In the genomic region with DNA sequence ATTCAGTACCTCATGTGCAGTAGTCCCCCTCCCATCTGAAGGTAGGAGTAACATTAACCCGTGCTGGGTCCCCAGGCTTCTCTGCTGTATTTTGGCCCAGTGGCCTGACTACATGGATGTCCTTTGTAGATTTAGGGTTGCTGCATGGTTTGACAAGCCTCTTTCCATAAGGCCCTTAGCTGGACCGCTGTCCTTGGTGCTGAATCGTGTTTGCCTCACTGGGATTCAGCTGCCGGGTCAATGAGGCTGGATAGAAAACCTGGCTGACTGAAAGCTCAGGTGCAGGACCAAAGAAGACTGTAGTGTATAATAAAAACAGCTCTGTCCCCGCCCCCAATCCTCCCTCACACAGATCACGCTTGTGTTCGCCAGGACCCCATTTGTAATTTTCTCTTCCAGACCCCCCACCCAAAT, we compare ENCODE assay signal across 8 mouse cellular contexts. TPM values are rescaled to one million over a fixed set of nuclear protein-coding genes. Genes with fewer than 3 reads are reported as not detected.
DNase-seq lines count a peak whose midpoint lies in the region; ATAC-seq and TF ChIP-seq lines count a peak whose summit lies in the region.

No protein-coding gene starts in this region.

- no peaks in the 10 kb centered on the region for H3K9me3 ChIP-seq in lung, postnatal 0 days (ENCODE audit: low read length)
- H3K9me3 ChIP-seq in heart, embryonic 10.5 days: no peaks in the 10 kb centered on the region
- H3K9me3 ChIP-seq in kidney, embryonic 16.5 days (ENCODE audit: low read length): no peaks in the 10 kb centered on the region
- H3K9me3 ChIP-seq in liver, embryonic 11.5 days (ENCODE audit: control insufficient read depth, low read length): no peaks in the 10 kb centered on the region

- TF ChIP-seq CTCF in lung, postnatal 0 days (IDR thresholded peaks at IDR 0.05): no peak
- TF ChIP-seq CTCF in lung, adult 2 months (IDR thresholded peaks at IDR 0.05; ENCODE audit: insufficient read depth, low read length): no peak

- H3K36me3 ChIP-seq in lung, postnatal 0 days (ENCODE audit: insufficient read depth, low read length): no peaks in the 10 kb centered on the region
- no peaks in the 10 kb centered on the region for H3K36me3 ChIP-seq in heart, embryonic 10.5 days
- no peaks in the 10 kb centered on the region for H3K36me3 ChIP-seq in kidney, embryonic 16.5 days (ENCODE audit: insufficient read depth, low read length)
- H3K36me3 ChIP-seq in liver, embryonic 11.5 days (ENCODE audit: control insufficient read depth, insufficient read depth, low read length): no peaks in the 10 kb centered on the region

- no peaks in the 10 kb centered on the region for H3K27me3 ChIP-seq in lung, postnatal 0 days (replicated peaks; ENCODE audit: insufficient read depth, low read length)
- no peaks in the 10 kb centered on the region for H3K27me3 ChIP-seq in heart, embryonic 10.5 days (ENCODE audit: insufficient read depth, poor library complexity, severe bottlenecking)
- H3K27me3 ChIP-seq in kidney, embryonic 16.5 days (ENCODE audit: insufficient read depth, low read length): no peaks in the 10 kb centered on the region
- H3K27me3 ChIP-seq in liver, embryonic 11.5 days (replicated peaks; ENCODE audit: control insufficient read depth, insufficient read depth, low read length): no peaks in the 10 kb centered on the region

- H3K9ac ChIP-seq in lung, postnatal 0 days (replicated peaks; ENCODE audit: low read depth): no peak overlapping the region
- no peak overlapping the region for H3K9ac ChIP-seq in kidney, embryonic 16.5 days (replicated peaks; ENCODE audit: low read length)
- no peak overlapping the region for H3K9ac ChIP-seq in liver, embryonic 11.5 days (ENCODE audit: low read depth, low read length)

- H3K4me2 ChIP-seq in lung, postnatal 0 days (replicated peaks; ENCODE audit: low read depth, low read length): no peak overlapping the region
- H3K4me2 ChIP-seq in kidney, embryonic 16.5 days (replicated peaks; ENCODE audit: low read depth, low read length): no peak overlapping the region
- no peak overlapping the region for H3K4me2 ChIP-seq in liver, embryonic 11.5 days

- no peak for ATAC-seq in lung, postnatal 0 days
- peak; percentile 93 for ATAC-seq in kidney, embryonic 16.5 days (ENCODE audit: low FRiP score, low TSS enrichment)
- ATAC-seq in liver, embryonic 11.5 days (replicated peaks; ENCODE audit: low FRiP score): 0 out of 2 replicates have a peak, but pooled peaks have one; percentile 20

- H3K4me3 ChIP-seq in lung, postnatal 0 days (ENCODE audit: low read depth, low read length): no peak overlapping the region
- no peak overlapping the region for H3K4me3 ChIP-seq in lung, adult 2 months (replicated peaks; ENCODE audit: extremely low read depth, low read depth, low read length)
- H3K4me3 ChIP-seq in heart, embryonic 10.5 days: no peak overlapping the region
- no peak overlapping the region for H3K4me3 ChIP-seq in kidney, embryonic 16.5 days (ENCODE audit: low read length)
- H3K4me3 ChIP-seq in liver, embryonic 11.5 days (ENCODE audit: low read depth, low read length): no peak overlapping the region

- H3K4me1 ChIP-seq in lung, postnatal 0 days (ENCODE audit: insufficient read depth, low read depth, low read length): no peaks in the 10 kb centered on the region
- no peaks in the 10 kb centered on the region for H3K4me1 ChIP-seq in lung, adult 2 months (ENCODE audit: control insufficient read depth, insufficient read depth, low read length)
- no peaks in the 10 kb centered on the region for H3K4me1 ChIP-seq in heart, embryonic 10.5 days
- no peaks in the 10 kb centered on the region for H3K4me1 ChIP-seq in kidney, embryonic 16.5 days (ENCODE audit: insufficient read depth, low read length)
- no peaks in the 10 kb centered on the region for H3K4me1 ChIP-seq in liver, embryonic 11.5 days (replicated peaks; ENCODE audit: control insufficient read depth, insufficient read depth, low read length)

- TF ChIP-seq POLR2A in lung, adult 2 months (IDR thresholded peaks at IDR 0.05; ENCODE audit: borderline replicate concordance, extremely low read depth, low read depth, low read length): no peak

- H3K27ac ChIP-seq in lung, postnatal 0 days (ENCODE audit: low read length): no peak overlapping the region
- no peak overlapping the region for H3K27ac ChIP-seq in heart, embryonic 10.5 days
- no peak overlapping the region for H3K27ac ChIP-seq in kidney, embryonic 16.5 days (ENCODE audit: low read length)
- H3K27ac ChIP-seq in liver, embryonic 11.5 days (ENCODE audit: low read depth, low read length): no peak overlapping the region

- WGBS in lung, postnatal 0 days: 3% methylated on average over 7 of the region's 7 CpGs
- 4% methylated on average over 7 of the region's 7 CpGs for WGBS in lung, adult 2 months
- WGBS in heart, embryonic 10.5 days: 2% methylated on average over 7 of the region's 7 CpGs
- under 1% methylated on average over 7 of the region's 7 CpGs for WGBS in kidney, embryonic 16.5 days
- 4% methylated on average over 7 of the region's 7 CpGs for WGBS in liver, embryonic 11.5 days

- no peak for TF ChIP-seq EP300 in lung, postnatal 0 days (IDR thresholded peaks at IDR 0.05)

- peak; percentile 60 for DNase-seq in lung, postnatal 0 days (ENCODE audit: low spot score)
- no peak for DNase-seq in lung, adult 2 months
- peak; percentile 27 to 42 for DNase-seq in cerebellum, postnatal 4 days (ENCODE audit: low spot score in 2 of 2)
- DNase-seq in heart, embryonic 10.5 days (ENCODE audit: low spot score): peak; percentile 87
- peak; percentile 63 for DNase-seq in liver, embryonic 11.5 days (ENCODE audit: low spot score)
- peak; percentile 43 to 60 for DNase-seq in right cerebral cortex, adult 2 months (ENCODE audit: low spot score in 2 of 2)
- no peak for DNase-seq in thymus, postnatal 0 days (ENCODE audit: low spot score)

RNA-seq across cellular contexts. Expression of gene Gabrg2, which starts 1.2 kb away (rescaled TPM):
- polyA plus RNA-seq in lung, postnatal 0 days (2015; fragmentation: Nextera tagmentation; extraction: Ambion mirVana): not detected in 2 replicates
- polyA plus RNA-seq in lung, adult 2 months (2012; rRNA removed): not detected in 2 replicates
- polyA plus RNA-seq in heart, embryonic 10.5 days (2016; fragmentation: Nextera tagmentation; extraction: Ambion mirVana): not detected in 2 replicates
- polyA plus RNA-seq in kidney, embryonic 16.5 days (2015; fragmentation: Nextera tagmentation; extraction: Ambion mirVana): 0.12 and 0.22 TPM in 2 replicates
- not detected in 2 replicates for polyA plus RNA-seq in liver, embryonic 11.5 days (2014; fragmentation: Nextera tagmentation; extraction: Ambion mirVana)
- not detected in 2 replicates for polyA plus RNA-seq in thymus, postnatal 0 days (2015; fragmentation: Nextera tagmentation; extraction: Ambion mirVana)

Comparison
In these comparisons a context has a peak if more than half of its experiments do, and no peak if none do; other contexts are left out.
1. DNase-seq: peak in lung, postnatal 0 days (single experiment), cerebellum, postnatal 4 days (2 of 2), heart, embryonic 10.5 days (single experiment), liver, embryonic 11.5 days (single experiment) and right cerebral cortex, adult 2 months (2 of 2); none in lung, adult 2 months (single experiment) and thymus, postnatal 0 days (single experiment).